Mouse (Mus musculus): Measurements from ENCODE around the gene Spag8. TPM values are rescaled to one million over a fixed set of nuclear protein-coding genes. Genes with fewer than 3 reads are reported as not detected.
A peak's percentile ranks its signal among the peaks of the same experiment; 100 is the strongest.

Gene Spag8
- not detected in 2 replicates for total RNA-seq (2017)

GRCm38 (mm10) chr4:43653161-43654015 lies at the start of gene Spag8:
Gene Spag8, minus strand, starts transcription at chr4:43653594.
- ATAC-seq (replicated peaks; ENCODE audit: low read depth, poor library complexity, severe bottlenecking) = no peak

- ATAC-seq (replicated peaks; ENCODE audit: low read depth, poor library complexity, severe bottlenecking) = no peak
Observed at GRCm38 (mm10) chr4:43700707-43701106, 47.3 kb upstream of the Spag8 start, which contains the start of gene Olfr70. Gene Olfr70, minus strand, starts transcription at chr4:43700807.

- no peak for ATAC-seq (replicated peaks; ENCODE audit: low read depth, poor library complexity, severe bottlenecking)
Observed at GRCm38 (mm10) chr4:43696561-43696960, 43.2 kb upstream of the Spag8 start.

- ATAC-seq (replicated peaks; ENCODE audit: low read depth, poor library complexity, severe bottlenecking) = no peak
Observed at GRCm38 (mm10) chr4:43695249-43695671, 41.9 kb upstream of the Spag8 start.

- ATAC-seq (replicated peaks; ENCODE audit: low read depth, poor library complexity, severe bottlenecking) = peak; percentile 33
Observed at GRCm38 (mm10) chr4:43694439-43695248, 41.2 kb upstream of the Spag8 start.

- ATAC-seq (replicated peaks; ENCODE audit: low read depth, poor library complexity, severe bottlenecking) = peak; percentile 76
Observed at GRCm38 (mm10) chr4:43693806-43694241, 40.4 kb upstream of the Spag8 start.

GRCm38 (mm10) chr4:43691026-43691425 lies 37.6 kb upstream of the Spag8 start:
- ATAC-seq (replicated peaks; ENCODE audit: low read depth, poor library complexity, severe bottlenecking) = no peak

GRCm38 (mm10) chr4:43690021-43690420 lies 36.6 kb upstream of the Spag8 start:
- ATAC-seq (replicated peaks; ENCODE audit: low read depth, poor library complexity, severe bottlenecking) = no peak

GRCm38 (mm10) chr4:43679416-43680043 lies 26.1 kb upstream of the Spag8 start:
- no peak for ATAC-seq (replicated peaks; ENCODE audit: low read depth, poor library complexity, severe bottlenecking)

- no peak for ATAC-seq (replicated peaks; ENCODE audit: low read depth, poor library complexity, severe bottlenecking)
Observed at GRCm38 (mm10) chr4:43678541-43678940, 25.1 kb upstream of the Spag8 start.

GRCm38 (mm10) chr4:43675608-43676007 lies 22.2 kb upstream of the Spag8 start:
- no peak for ATAC-seq (replicated peaks; ENCODE audit: low read depth, poor library complexity, severe bottlenecking)

GRCm38 (mm10) chr4:43674974-43675373 lies 21.6 kb upstream of the Spag8 start:
- ATAC-seq (replicated peaks; ENCODE audit: low read depth, poor library complexity, severe bottlenecking) = no peak

GRCm38 (mm10) chr4:43673703-43674102 lies 20.3 kb upstream of the Spag8 start:
- no peak for ATAC-seq (replicated peaks; ENCODE audit: low read depth, poor library complexity, severe bottlenecking)

- ATAC-seq (replicated peaks; ENCODE audit: low read depth, poor library complexity, severe bottlenecking) = peak; percentile 67
Observed at GRCm38 (mm10) chr4:43672070-43672469, 18.7 kb upstream of the Spag8 start.

- ATAC-seq (replicated peaks; ENCODE audit: low read depth, poor library complexity, severe bottlenecking) = 0 out of 2 replicates have a peak, but pooled peaks have one; percentile 13
Observed at GRCm38 (mm10) chr4:43669428-43669794, 16.0 kb upstream of the Spag8 start.

- peak; percentile 88 for ATAC-seq (replicated peaks; ENCODE audit: low read depth, poor library complexity, severe bottlenecking)
Observed at GRCm38 (mm10) chr4:43668782-43669427, 15.5 kb upstream of the Spag8 start, which contains the start of the genes Tmem8b and Fam221b. Gene Tmem8b, plus strand, starts transcription at chr4:43668971. Gene Fam221b, minus strand, starts transcription at chr4:43669145.

GRCm38 (mm10) chr4:43666412-43666811 lies 13.0 kb upstream of the Spag8 start:
- ATAC-seq (replicated peaks; ENCODE audit: low read depth, poor library complexity, severe bottlenecking) = peak; percentile 60; the same call in 1 of the 2 replicates

- ATAC-seq (replicated peaks; ENCODE audit: low read depth, poor library complexity, severe bottlenecking) = no peak
Observed at GRCm38 (mm10) chr4:43657146-43657545, 3.8 kb upstream of the Spag8 start.

GRCm38 (mm10) chr4:43656339-43657109 lies 3.1 kb upstream of the Spag8 start, which contains the start of gene Hint2:
Gene Hint2, minus strand, starts transcription at chr4:43656466.
- ATAC-seq (replicated peaks; ENCODE audit: low read depth, poor library complexity, severe bottlenecking) = peak; percentile 94

All from common myeloid progenitor, adult 5-6 weeks (primary cell).